Mouse (Mus musculus) thymus, adult 2 months (tissue): ENCODE data around the gene Uox. TPM values are rescaled to one million over a fixed set of nuclear protein-coding genes. Genes with fewer than 3 reads are reported as not detected.

ENCODE experiments used
- DNase-seq: peaks from one replicate; pipeline ENCODE4 v3.0.0; 2021
- H3K27ac ChIP-seq: fragments of 200-500 bp; 2 replicates; pipeline ENCODE4 v1.5.1; 2012; ENCODE audit warnings: low read length, control low read depth; ENCODE audit not compliant: control insufficient read depth, insufficient read depth
- H3K27me3 ChIP-seq: fragments of 200-500 bp; 2 replicates; pipeline ENCODE4 v1.6.1; 2012; ENCODE audit warnings: mild to moderate bottlenecking, low read length, moderate library complexity, mixed read lengths; ENCODE audit not compliant: control insufficient read depth, insufficient read depth
- H3K36me3 ChIP-seq: fragments of 200-500 bp; 2 replicates; pipeline ENCODE4 v1.6.1; 2012; ENCODE audit warnings: mild to moderate bottlenecking, low read length, moderate library complexity; ENCODE audit not compliant: control insufficient read depth, insufficient read depth
- H3K4me1 ChIP-seq: fragments of 200-500 bp; replicated peaks from 2 replicates; pipeline ENCODE4 v1.6.1; 2012; ENCODE audit warnings: low read length; ENCODE audit not compliant: control insufficient read depth, insufficient read depth
- H3K4me3 ChIP-seq: fragments of 200-500 bp; 2 replicates; pipeline ENCODE4 v1.5.1; 2012; ENCODE audit warnings: mild to moderate bottlenecking, low read length, control low read depth, moderate library complexity; ENCODE audit not compliant: control insufficient read depth, insufficient read depth
- CTCF ChIP-seq: fragments of 200-500 bp; IDR thresholded peaks from 2 replicates; pipeline ENCODE4 v1.5.1; 2012; ENCODE audit warnings: mild to moderate bottlenecking, control low read depth, low read length, moderate library complexity, borderline replicate concordance; ENCODE audit not compliant: control insufficient read depth, poor library complexity, insufficient read depth; ENCODE audit errors: extremely low read depth
- POLR2A ChIP-seq: fragments of 200-500 bp; IDR thresholded peaks from 2 replicates; pipeline ENCODE4 v1.6.1; 2012; ENCODE audit warnings: mild to moderate bottlenecking, low read length, control low read depth, moderate library complexity; ENCODE audit not compliant: control insufficient read depth, poor library complexity, insufficient read depth; ENCODE audit errors: extremely low read depth
- WGBS: fragments of 180-500 bp; shearing (Covaris S2); methylation state at CpG from one replicate; pipeline ENCODE4 v1.1.7; 2018; 5-methylcytosine and 5-hydroxymethylcytosine counted together
- polyA plus RNA-seq: library from polyadenylated mRNA; depleted of rRNA; stranded (reverse); fragments of >200 nt; gene quantifications from 2 replicates; pipeline ENCODE4 v1.2.3, GENCODE M21; 2012; rRNA removed

The Uox gene
- polyA plus RNA-seq, result 0.03 and 0.47 TPM in 2 replicates

GRCm38 (mm10) chr3:146570148-146570782 lies at the start of gene Uox:
Gene Uox, plus strand, starts transcription at chr3:146570426.
- H3K4me1 ChIP-seq, result no peaks in the 10 kb centered on the region
- H3K4me3 ChIP-seq, result no peak within 1 kb of the TSS
- DNase-seq, result no peak
- H3K36me3 ChIP-seq, result no peaks in the 10 kb centered on the region
- H3K27me3 ChIP-seq, result no peaks in the 10 kb centered on the region
- no peak for TF ChIP-seq CTCF
- no peak for TF ChIP-seq POLR2A
- WGBS, result 94% methylated on average over 10 of the region's 10 CpGs
- no peak within 1 kb of the TSS for H3K27ac ChIP-seq

GRCm38 (mm10) chr3:146520798-146521651 lies 49.2 kb upstream of the Uox start, which contains the start of gene Rpf1:
Gene Rpf1, minus strand, starts transcription at chr3:146521429.
- Histone ChIP-seq H3K4me1 (0 out of 2 replicates have a peak, but pooled peaks cover 4% of the 10 kb centered on the region), H3K27me3 (no peaks in the 10 kb centered on the region), H3K4me3 (peak within 1 kb of the TSS; percentile 93), H3K36me3 (peaks cover 17% of the 10 kb centered on the region), H3K27ac (peak within 1 kb of the TSS; percentile 95)
- TF ChIP-seq POLR2A (peak; percentile 77), CTCF (no peak)
- peak; percentile 90 for DNase-seq
- under 1% methylated on average over 76 of the region's 82 CpGs for WGBS

GRCm38 (mm10) chr3:146521652-146522020 lies 48.6 kb upstream of the Uox start:
- peaks cover 17% of the 10 kb centered on the region for H3K36me3 ChIP-seq
- H3K27ac ChIP-seq, result peak overlapping the region; percentile 95
- H3K4me3 ChIP-seq, result peak overlapping the region; percentile 93
- no peak for TF ChIP-seq CTCF
- TF ChIP-seq POLR2A, result no peak
- H3K27me3 ChIP-seq, result no peaks in the 10 kb centered on the region
- H3K4me1 ChIP-seq, result 0 out of 2 replicates have a peak, but pooled peaks cover 4% of the 10 kb centered on the region
- DNase-seq, result no peak
- WGBS, result 14% methylated on average over 8 of the region's 8 CpGs

- TF ChIP-seq POLR2A, result no peak
- TF ChIP-seq CTCF, result no peak
Measured at GRCm38 (mm10) chr3:146528335-146528734, 41.9 kb upstream of the Uox start.

GRCm38 (mm10) chr3:146534986-146535385 lies 35.2 kb upstream of the Uox start:
- 88% methylated on average over 6 of the region's 6 CpGs for WGBS
- no peaks in the 10 kb centered on the region for H3K36me3 ChIP-seq
- TF ChIP-seq POLR2A (no peak), CTCF (no peak)
- H3K4me3 ChIP-seq, result no peak overlapping the region
- H3K27ac ChIP-seq, result no peak overlapping the region
- no peak for DNase-seq
- H3K27me3 ChIP-seq, result no peaks in the 10 kb centered on the region
- no peaks in the 10 kb centered on the region for H3K4me1 ChIP-seq

More at GRCm38 (mm10) chr3:146528335-146528734, 41.9 kb upstream of the Uox start:
- H3K36me3 ChIP-seq, result no peaks in the 10 kb centered on the region
- H3K27me3 ChIP-seq, result no peaks in the 10 kb centered on the region
- no peak overlapping the region for H3K27ac ChIP-seq
- WGBS, result 74% methylated on average over 2 of the region's 2 CpGs
- no peaks in the 10 kb centered on the region for H3K4me1 ChIP-seq
- DNase-seq, result no peak
- H3K4me3 ChIP-seq, result no peak overlapping the region

GRCm38 (mm10) chr3:146540521-146541273 lies 29.5 kb upstream of the Uox start:
- DNase-seq, result no peak
- H3K27ac ChIP-seq, result no peak overlapping the region

More at GRCm38 (mm10) chr3:146540521-146541273, 29.5 kb upstream of the Uox start:
- H3K4me3 ChIP-seq, result no peak overlapping the region
- H3K36me3 ChIP-seq, result no peaks in the 10 kb centered on the region
- no peak for TF ChIP-seq CTCF
- TF ChIP-seq POLR2A, result no peak
- no peaks in the 10 kb centered on the region for H3K4me1 ChIP-seq
- no peaks in the 10 kb centered on the region for H3K27me3 ChIP-seq
- WGBS, result 36% methylated on average over 4 of the region's 4 CpGs
